Mouse (Mus musculus) limb, embryonic 10.5 days (tissue): ENCODE measurements around the gene Lrrc18. TPM values are rescaled to one million over a fixed set of nuclear protein-coding genes. Genes with fewer than 3 reads are reported as not detected.
A peak's percentile ranks its signal among the peaks of the same experiment; 100 is the strongest.

Experiments
- DNase-seq: peaks from one replicate; pipeline ENCODE4 v3.0.0-alpha.2; 2017; ENCODE audit warnings: low spot score
- H3K27ac ChIP-seq: fragments of 300-500 bp; sonication (generic); 2 replicates; pipeline ENCODE4 v1.5.1; 2016; ENCODE audit warnings: mild to moderate bottlenecking
- H3K27me3 ChIP-seq: fragments of 300-500 bp; sonication (generic); 2 replicates; pipeline ENCODE4 v1.6.1; 2016; ENCODE audit warnings: low read depth, mild to moderate bottlenecking; ENCODE audit not compliant: poor library complexity, severe bottlenecking
- H3K36me3 ChIP-seq: fragments of 300-500 bp; sonication (generic); 2 replicates; pipeline ENCODE4 v1.6.1; 2016; ENCODE audit warnings: mild to moderate bottlenecking, moderate library complexity
- H3K4me1 ChIP-seq: fragments of 300-500 bp; sonication (generic); 2 replicates; pipeline ENCODE4 v1.6.1; 2016
- H3K4me3 ChIP-seq: fragments of 300-500 bp; sonication (generic); 2 replicates; pipeline ENCODE4 v1.5.1; 2016; ENCODE audit warnings: mild to moderate bottlenecking, moderate library complexity
- H3K9me3 ChIP-seq: fragments of 300-500 bp; sonication (generic); replicated peaks from 2 replicates; pipeline ENCODE4 v1.6.1; 2016; ENCODE audit warnings: mild to moderate bottlenecking
- WGBS: fragments of 180-500 bp; shearing (Covaris S2); methylation state at CpG from one replicate; pipeline ENCODE4 v1.1.7; 2016; 5-methylcytosine and 5-hydroxymethylcytosine counted together
- polyA plus RNA-seq: library from polyadenylated mRNA; unstranded; fragments of >200 nt; fragmentation: Nextera tagmentation; extraction: Ambion mirVana; gene quantifications from 2 replicates; pipeline ENCODE4 v1.2.1, GENCODE M21; 2016

The Lrrc18 gene
- 0.38 and 0.51 TPM in 2 replicates for polyA plus RNA-seq

DNA sequence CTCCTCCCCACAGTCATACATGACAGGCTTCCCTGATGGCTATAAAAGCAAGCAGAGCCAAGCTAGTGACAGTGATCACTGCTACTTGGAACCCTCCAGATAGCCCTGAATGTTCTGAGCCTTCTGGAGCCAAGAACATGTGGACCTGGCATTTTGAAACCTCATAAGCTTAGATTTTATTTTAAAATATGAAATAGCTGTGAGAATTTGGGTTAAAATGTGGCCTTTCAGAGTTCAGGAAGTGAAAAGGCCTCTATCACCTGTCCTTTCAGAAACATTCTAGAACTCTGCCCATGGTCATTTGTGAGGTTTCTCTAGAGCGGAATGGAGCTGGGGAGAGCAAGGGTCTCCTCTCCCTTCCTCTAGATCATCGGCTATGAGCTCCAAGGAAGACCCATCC, at the start of gene Lrrc18:
Lrrc18 (plus strand) TSS at position 301 of the 400 bp plus-strand sequence.
- H3K4me1 ChIP-seq: peaks cover 25% of the 10 kb centered on the region
- no peak within 1 kb of the TSS for H3K27ac ChIP-seq
- H3K4me3 ChIP-seq: no peak within 1 kb of the TSS
- H3K27me3 ChIP-seq: peaks cover 11% of the 10 kb centered on the region; the same call in 1 of the 2 replicates
- WGBS: 90% methylated on average over 2 of the region's 2 CpGs
- DNase-seq: no peak
- no peaks in the 10 kb centered on the region for H3K9me3 ChIP-seq
- H3K36me3 ChIP-seq: no peaks in the 10 kb centered on the region

DNA sequence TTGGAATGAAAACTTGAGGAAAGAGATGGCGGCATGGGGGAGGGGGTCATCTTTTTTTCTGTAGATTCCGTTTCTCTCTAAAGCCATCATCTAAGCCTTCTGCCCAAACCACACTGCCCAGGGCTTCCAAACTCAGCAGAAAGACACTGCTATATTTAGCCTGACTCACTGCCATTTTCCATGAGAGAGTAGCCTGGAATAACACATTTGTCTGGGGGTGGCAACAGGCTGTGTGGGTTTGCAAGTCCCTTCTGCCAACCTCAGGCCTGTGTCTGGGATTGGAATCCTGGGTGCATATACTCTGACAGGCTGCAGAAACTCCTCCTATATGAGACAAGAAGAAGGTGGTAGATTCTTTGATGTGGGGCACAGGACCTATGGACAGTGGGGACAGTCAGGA, 43.7 kb upstream of the Lrrc18 start:
- Histone ChIP-seq H3K4me1 (peaks cover 15% of the 10 kb centered on the region), H3K4me3 (no peak overlapping the region), H3K9me3 (no peaks in the 10 kb centered on the region), H3K36me3 (no peaks in the 10 kb centered on the region), H3K27ac (no peak overlapping the region), H3K27me3 (no peaks in the 10 kb centered on the region; the same call in 1 of the 2 replicates)
- WGBS: 85% methylated on average over 2 of the region's 2 CpGs
- DNase-seq: no peak

DNA sequence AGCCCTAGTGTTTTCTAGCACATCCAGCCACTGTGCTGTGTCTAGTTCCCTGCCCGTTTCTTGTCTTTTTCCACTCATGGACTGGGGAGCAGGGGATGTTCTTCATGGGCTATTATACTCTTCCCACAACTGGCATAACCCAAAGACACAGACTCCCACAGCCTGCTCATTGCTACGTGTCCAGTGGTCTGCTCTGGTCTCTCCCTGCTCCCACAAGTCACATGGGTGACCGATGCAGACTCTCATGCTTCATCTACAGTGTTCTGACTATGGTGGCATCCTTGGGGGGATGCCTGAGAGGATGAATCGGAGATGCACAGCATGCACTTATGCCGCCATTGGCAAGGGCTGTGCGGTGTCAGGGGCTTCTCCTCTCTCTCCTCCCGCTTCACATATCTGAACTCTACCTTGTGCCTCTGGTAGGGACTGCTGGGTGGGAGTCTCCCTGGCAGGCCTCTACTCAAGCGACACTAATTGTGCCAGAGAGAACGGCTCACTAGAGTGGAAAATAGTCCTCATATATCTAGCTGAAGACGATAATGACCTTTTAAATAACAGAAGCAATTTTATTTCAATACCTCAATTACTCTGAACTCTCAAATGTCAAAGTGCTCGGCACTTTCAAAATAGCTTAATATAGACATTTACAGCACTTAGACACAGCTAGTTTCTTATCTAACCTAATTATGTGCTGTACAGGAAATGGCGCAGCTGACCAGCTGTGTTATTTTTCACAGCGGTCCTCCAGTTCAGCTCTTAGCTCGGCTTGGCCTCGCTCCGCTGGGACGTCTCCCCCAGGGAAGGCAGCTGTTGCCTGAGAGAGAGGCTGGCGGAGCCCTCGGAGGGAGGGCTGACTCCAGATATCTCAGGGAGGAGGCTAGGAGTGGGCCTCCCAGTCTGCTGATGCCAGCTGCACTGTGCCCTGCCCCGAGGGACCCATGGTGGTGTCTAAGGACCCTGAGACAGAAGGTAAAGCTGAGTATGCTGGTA, 40.6 kb upstream of the Lrrc18 start:
- no peak for DNase-seq
- Histone ChIP-seq H3K4me1 (peaks cover 18% of the 10 kb centered on the region), H3K36me3 (no peaks in the 10 kb centered on the region), H3K27me3 (no peaks in the 10 kb centered on the region; the same call in 1 of the 2 replicates), H3K4me3 (no peak overlapping the region), H3K9me3 (no peaks in the 10 kb centered on the region), H3K27ac (peak overlapping the region; percentile 54; the same call in 1 of the 2 replicates)
- WGBS: 62% methylated on average over 20 of the region's 20 CpGs

DNA sequence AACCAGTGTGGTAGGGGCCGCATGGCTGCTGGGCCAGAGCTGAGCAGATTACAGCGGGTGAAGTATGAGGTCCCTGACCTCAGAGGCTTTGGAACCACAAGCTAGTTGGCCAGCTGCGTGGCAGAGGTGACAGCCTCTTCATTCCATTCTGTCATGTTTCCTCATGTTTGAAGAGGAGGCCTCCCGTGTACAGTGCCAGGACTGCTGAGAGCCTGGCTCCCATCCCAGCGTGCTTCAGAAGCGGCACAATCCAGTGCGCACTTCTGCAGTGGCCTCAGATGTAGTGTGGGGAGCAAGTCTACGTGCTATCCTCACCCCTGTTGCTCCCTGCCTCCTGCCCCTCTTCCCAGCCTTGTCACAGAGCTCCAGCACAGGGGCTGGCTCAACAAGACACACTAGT, 34.7 kb upstream of the Lrrc18 start:
- Histone ChIP-seq H3K27ac (no peak overlapping the region), H3K9me3 (no peaks in the 10 kb centered on the region), H3K36me3 (no peaks in the 10 kb centered on the region), H3K27me3 (peaks cover 7% of the 10 kb centered on the region; the same call in 1 of the 2 replicates), H3K4me1 (peaks cover 15% of the 10 kb centered on the region), H3K4me3 (no peak overlapping the region)
- WGBS: 84% methylated on average over 8 of the region's 8 CpGs
- DNase-seq: no peak

DNA sequence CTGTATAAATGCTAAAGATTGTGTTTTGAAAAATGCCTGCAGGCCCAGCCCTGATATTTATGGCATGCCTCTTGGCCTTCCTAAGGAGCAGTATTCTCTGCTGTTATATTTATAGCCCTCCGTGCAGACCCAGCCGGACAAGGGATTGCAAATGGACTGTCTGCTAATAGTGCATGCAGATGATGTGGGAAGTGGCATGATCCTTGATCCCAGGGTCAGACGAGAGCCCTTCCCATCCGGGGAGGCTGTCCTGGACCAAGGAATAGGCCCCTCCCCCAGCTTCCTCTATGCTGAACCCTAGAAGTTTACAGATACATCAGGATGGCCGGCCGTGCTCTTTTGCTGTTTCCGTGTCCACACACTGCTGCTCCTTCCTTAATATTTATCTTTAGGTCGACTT, 32.5 kb upstream of the Lrrc18 start:
- H3K4me1 ChIP-seq: peaks cover 11% of the 10 kb centered on the region
- no peaks in the 10 kb centered on the region for H3K9me3 ChIP-seq
- H3K36me3 ChIP-seq: no peaks in the 10 kb centered on the region
- no peak overlapping the region for H3K27ac ChIP-seq
- H3K27me3 ChIP-seq: peaks cover 7% of the 10 kb centered on the region; the same call in 1 of the 2 replicates
- no peak for DNase-seq
- no peak overlapping the region for H3K4me3 ChIP-seq
- WGBS: 61% methylated on average over 8 of the region's 8 CpGs

DNA sequence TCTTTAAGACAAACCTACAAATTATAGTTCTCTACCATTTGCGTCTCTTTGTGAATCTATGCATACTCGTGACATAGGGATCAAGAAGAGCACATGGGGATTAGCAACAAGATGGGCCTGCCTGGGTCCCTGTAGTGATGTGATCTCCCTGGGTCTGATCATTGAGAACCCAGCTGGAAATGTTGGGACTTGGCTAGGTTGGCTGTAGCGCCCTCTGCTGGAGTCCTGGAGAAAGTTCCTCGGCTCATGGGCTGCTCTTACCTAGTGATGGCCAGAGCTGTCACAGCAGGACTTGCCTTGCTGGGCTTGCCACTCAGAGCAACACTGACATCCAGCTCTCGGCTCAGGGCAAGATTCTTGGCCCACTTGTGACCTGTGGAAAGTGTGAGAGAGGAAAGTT, 30.7 kb upstream of the Lrrc18 start:
- WGBS: 41% methylated on average over 5 of the region's 5 CpGs
- Histone ChIP-seq H3K4me1 (peaks cover 22% of the 10 kb centered on the region), H3K36me3 (no peaks in the 10 kb centered on the region), H3K4me3 (no peak overlapping the region), H3K27me3 (peaks cover 7% of the 10 kb centered on the region; the same call in 1 of the 2 replicates), H3K9me3 (no peaks in the 10 kb centered on the region), H3K27ac (no peak overlapping the region)
- peak; percentile 77 for DNase-seq

DNA sequence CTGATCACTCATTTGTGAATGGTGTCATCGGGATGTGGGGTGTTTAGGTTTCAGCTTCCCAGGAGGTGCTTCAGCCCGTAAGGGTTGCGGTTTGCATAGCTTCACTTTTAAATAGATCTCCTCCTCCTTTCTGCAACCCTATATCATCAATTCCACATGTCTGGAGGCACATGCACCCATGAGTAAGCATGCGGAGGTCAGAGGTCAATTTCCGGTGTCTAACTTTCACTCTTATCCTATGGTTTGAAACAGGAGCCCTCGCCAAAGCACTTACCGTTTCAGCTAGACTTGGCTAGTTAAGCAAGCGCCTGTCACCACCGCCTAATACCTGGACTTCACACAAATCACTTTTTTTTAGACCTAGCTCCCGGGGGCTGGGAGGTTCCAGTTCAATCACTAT, 26.4 kb upstream of the Lrrc18 start:
- Histone ChIP-seq H3K4me1 (peaks cover 11% of the 10 kb centered on the region), H3K9me3 (no peaks in the 10 kb centered on the region), H3K4me3 (no peak overlapping the region), H3K27ac (no peak overlapping the region), H3K36me3 (no peaks in the 10 kb centered on the region), H3K27me3 (no peaks in the 10 kb centered on the region)
- DNase-seq: peak; percentile 45
- 60% methylated on average over 10 of the region's 10 CpGs for WGBS

DNA sequence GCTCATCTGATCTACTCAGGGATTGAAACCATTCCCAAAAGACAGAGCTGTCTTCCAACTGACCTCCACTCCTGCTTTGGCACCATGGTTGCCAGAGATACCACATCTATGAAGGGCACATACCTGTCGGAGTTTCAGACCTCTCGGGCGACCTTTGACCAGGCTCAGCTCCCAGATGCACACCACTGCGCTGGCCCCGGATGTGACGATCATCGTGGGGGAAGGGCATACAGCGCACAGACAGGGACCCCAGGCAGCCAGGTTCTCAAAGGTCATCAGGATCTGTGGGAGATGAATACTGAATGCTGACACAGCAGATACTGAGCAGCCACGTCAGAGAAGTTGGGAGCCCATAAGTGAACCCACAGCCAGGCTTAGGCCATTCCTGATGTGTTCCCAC, 20.5 kb upstream of the Lrrc18 start:
- H3K4me1 ChIP-seq: no peaks in the 10 kb centered on the region
- H3K27ac ChIP-seq: no peak overlapping the region
- no peaks in the 10 kb centered on the region for H3K36me3 ChIP-seq
- WGBS: 78% methylated on average over 9 of the region's 9 CpGs
- no peak overlapping the region for H3K4me3 ChIP-seq
- no peak for DNase-seq
- H3K27me3 ChIP-seq: no peaks in the 10 kb centered on the region
- no peaks in the 10 kb centered on the region for H3K9me3 ChIP-seq

DNA sequence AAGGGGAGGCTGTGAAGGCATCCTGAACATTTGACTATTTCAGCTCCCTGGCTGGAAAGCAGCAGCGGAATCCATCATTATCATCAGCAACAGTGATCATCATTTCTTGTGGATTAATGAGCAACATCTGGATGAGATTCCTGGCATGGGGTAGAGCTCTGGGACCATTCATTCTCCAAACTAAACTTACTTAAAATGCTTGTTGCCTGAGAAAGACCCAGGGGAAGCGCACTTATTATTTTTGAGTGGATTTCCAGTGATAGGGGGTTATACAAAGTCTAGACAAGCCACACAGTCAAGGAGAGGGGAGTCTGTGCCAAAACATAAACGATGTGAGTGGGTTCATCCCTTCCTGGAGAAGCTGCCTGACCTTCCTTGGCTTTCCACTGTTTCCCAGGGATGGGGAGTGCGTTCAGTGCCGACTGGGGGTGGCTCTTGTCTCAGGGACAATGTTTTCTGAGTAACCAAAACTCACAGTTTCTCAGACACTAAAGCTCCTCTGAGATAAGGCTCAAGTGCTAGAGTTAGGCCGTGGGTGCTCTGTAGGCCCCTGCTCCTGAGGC, 6.9 kb upstream of the Lrrc18 start:
- H3K27me3 ChIP-seq: peaks cover 11% of the 10 kb centered on the region; the same call in 1 of the 2 replicates
- no peak overlapping the region for H3K4me3 ChIP-seq
- no peak for DNase-seq
- no peaks in the 10 kb centered on the region for H3K9me3 ChIP-seq
- H3K4me1 ChIP-seq: peaks cover 11% of the 10 kb centered on the region
- H3K27ac ChIP-seq: no peak overlapping the region
- H3K36me3 ChIP-seq: no peaks in the 10 kb centered on the region
- 79% methylated on average over 6 of the region's 6 CpGs for WGBS

DNA sequence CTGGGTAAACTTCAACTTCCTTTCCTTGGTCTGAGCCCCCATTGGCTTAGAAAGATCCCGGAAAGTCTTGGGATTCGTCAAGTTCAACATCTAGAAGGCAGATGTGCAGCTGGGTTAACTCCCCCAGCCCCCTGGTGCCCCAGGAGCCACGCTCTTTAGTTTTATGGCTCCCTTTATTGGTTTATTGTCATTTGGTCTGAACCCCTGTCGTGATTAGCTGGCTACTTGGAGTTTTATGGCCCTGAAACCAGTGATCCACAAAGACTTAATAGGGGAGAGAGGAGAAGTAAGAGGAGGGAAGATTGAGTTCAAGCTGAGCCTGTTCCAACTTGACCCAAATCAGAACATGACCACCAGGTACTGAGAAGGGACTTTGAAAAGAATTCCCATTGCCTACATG, 4.5 kb upstream of the Lrrc18 start:
- H3K27ac ChIP-seq: no peak overlapping the region
- H3K4me1 ChIP-seq: peaks cover 11% of the 10 kb centered on the region
- no peaks in the 10 kb centered on the region for H3K36me3 ChIP-seq
- no peak overlapping the region for H3K4me3 ChIP-seq
- H3K27me3 ChIP-seq: peaks cover 11% of the 10 kb centered on the region; the same call in 1 of the 2 replicates
- 15% methylated on average over 4 of the region's 4 CpGs for WGBS
- H3K9me3 ChIP-seq: no peaks in the 10 kb centered on the region
- DNase-seq: no peak

DNA sequence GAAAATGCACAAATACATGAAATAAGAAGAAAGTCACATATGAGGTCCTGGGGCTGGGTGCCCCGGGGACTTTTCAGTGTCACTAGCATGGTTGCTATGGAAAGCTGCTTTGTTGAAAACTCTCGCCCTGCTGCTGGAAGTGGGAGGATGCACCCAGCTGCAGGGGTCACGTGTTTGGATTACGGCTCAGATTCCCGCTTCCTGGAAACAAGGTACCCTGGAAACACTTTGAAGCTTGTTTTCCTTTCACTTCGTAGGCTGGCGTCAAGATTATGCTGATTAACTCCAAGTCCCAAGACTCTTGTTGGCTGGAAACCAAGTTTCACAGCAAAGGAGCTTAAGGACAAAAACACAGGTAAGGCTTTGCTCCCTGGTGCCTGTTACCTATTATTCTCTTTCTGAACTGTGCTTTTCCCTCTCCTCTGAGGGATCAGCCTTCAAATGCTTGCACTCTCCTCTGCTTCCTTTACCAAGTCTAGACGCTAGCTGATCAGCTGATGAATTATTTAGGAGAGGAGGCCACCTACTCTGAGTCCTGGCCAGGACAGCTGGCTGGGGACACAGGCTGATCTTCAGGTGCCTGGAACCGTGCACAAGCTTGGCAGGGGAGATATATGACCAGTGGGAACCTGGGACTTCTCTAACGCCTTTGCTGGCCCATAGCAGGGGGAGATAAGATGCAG, 3.9 kb downstream of the Lrrc18 start:
- 3% methylated on average over 10 of the region's 10 CpGs for WGBS
- H3K27me3 ChIP-seq: no peaks in the 10 kb centered on the region
- H3K4me1 ChIP-seq: peaks cover 20% of the 10 kb centered on the region
- H3K36me3 ChIP-seq: no peaks in the 10 kb centered on the region
- peak; percentile 62 for DNase-seq
- peak overlapping the region; percentile 32 for H3K4me3 ChIP-seq
- H3K9me3 ChIP-seq: no peaks in the 10 kb centered on the region
- peak overlapping the region; percentile 37 for H3K27ac ChIP-seq

DNA sequence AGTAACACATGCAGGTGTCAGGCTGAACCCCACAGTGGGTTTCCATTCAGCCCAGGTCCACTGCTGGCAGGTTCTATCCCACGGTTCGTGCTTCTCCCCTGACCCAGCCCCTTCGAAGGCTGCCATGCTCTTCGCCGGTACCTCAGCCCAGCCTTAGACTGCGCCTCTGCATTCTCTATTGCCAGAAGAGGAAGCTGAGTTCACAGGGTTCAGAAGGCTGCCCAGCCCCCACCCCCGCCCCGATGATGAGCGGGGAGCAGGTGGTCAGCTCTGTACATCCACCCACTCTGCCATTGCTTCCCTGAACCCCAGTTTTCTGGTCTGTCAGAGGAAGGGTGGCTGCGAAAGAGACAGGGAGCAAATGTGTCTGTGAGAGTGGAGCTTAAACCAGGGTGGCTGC, 8.3 kb downstream of the Lrrc18 start:
- DNase-seq: no peak
- WGBS: 39% methylated on average over 10 of the region's 10 CpGs
- Histone ChIP-seq H3K27ac (no peak overlapping the region), H3K27me3 (no peaks in the 10 kb centered on the region), H3K4me3 (no peak overlapping the region), H3K36me3 (no peaks in the 10 kb centered on the region), H3K4me1 (peaks cover 24% of the 10 kb centered on the region), H3K9me3 (no peaks in the 10 kb centered on the region)
